Mouse (Mus musculus) forebrain, embryonic 14.5 days (tissue): ENCODE measurements at regions not wholly inside any gene's neighbourhood (a gene's known extent, or its start where the extent isn't known, plus 50 kb on each side); places are given as distances from the start of the nearest gene placed in this dataset.

ENCODE experiments used
- ATAC-seq: fragments of 200-750 bp; cut with Nextera tagmentation; 2 replicates; pipeline ENCODE4 v1.8.0; 2017; ENCODE audit warnings: mild to moderate bottlenecking, moderate library complexity
- DNase-seq: peaks from one replicate; pipeline ENCODE4 v3.0.0-alpha.2; 2015; ENCODE audit warnings: low spot score
- H3K27ac ChIP-seq: fragments of 300-500 bp; sonication (generic); 2 replicates; pipeline ENCODE4 v1.5.1; 2014; ENCODE audit warnings: low read depth, mild to moderate bottlenecking, control low read depth, low read length, moderate library complexity
- H3K27me3 ChIP-seq: fragments of 300-500 bp; sonication (generic); replicated peaks from 2 replicates; pipeline ENCODE4 v1.6.1; 2014; ENCODE audit warnings: low read length, control low read depth, mixed read lengths; ENCODE audit not compliant: control insufficient read depth, insufficient read depth
- H3K36me3 ChIP-seq: fragments of 300-500 bp; sonication (generic); 2 replicates; pipeline ENCODE4 v1.6.1; 2014; ENCODE audit warnings: low read length, control low read depth; ENCODE audit not compliant: control insufficient read depth, insufficient read depth
- H3K4me1 ChIP-seq: fragments of 300-500 bp; sonication (generic); 2 replicates; pipeline ENCODE4 v1.6.1; 2014; ENCODE audit warnings: antibody characterized with exemption, low read length, control low read depth; ENCODE audit not compliant: control insufficient read depth, insufficient read depth
- H3K4me2 ChIP-seq: fragments of 300-500 bp; sonication (generic); 2 replicates; pipeline ENCODE4 v1.6.1; 2014; ENCODE audit warnings: mild to moderate bottlenecking, control low read depth, low read length
- H3K4me3 ChIP-seq: fragments of 300-500 bp; sonication (generic); 2 replicates; pipeline ENCODE4 v1.5.1; 2014; ENCODE audit warnings: low read depth, low read length, control low read depth
- H3K9ac ChIP-seq: fragments of 300-500 bp; sonication (generic); 2 replicates; pipeline ENCODE4 v1.6.1; 2014; ENCODE audit warnings: mild to moderate bottlenecking, low read length, control low read depth, moderate library complexity
- H3K9me3 ChIP-seq: fragments of 300-500 bp; sonication (generic); replicated peaks from 2 replicates; pipeline ENCODE4 v1.6.1; 2016; ENCODE audit warnings: low read length, control low read depth, mixed read lengths; ENCODE audit not compliant: control insufficient read depth
- WGBS: fragments of 180-500 bp; shearing (Covaris S2); extraction: QIAGEN DNeasy Blood & Tissue Kit; methylation state at CpG from one replicate; pipeline ENCODE4 v1.1.7; 2014; 5-methylcytosine and 5-hydroxymethylcytosine counted together

- H3K4me1 ChIP-seq: peaks cover 5% of the 10 kb centered on the region; the same call in 1 of the 2 replicates
- no peak overlapping the region for H3K9ac ChIP-seq
- H3K27ac ChIP-seq: no peak overlapping the region
- H3K27me3 ChIP-seq: no peaks in the 10 kb centered on the region
- 47% methylated on average over 9 of the region's 9 CpGs for WGBS
- H3K4me2 ChIP-seq: no peak overlapping the region
- no peaks in the 10 kb centered on the region for H3K36me3 ChIP-seq
- no peak overlapping the region for H3K4me3 ChIP-seq
- ATAC-seq: no peak
- no peaks in the 10 kb centered on the region for H3K9me3 ChIP-seq
- DNase-seq: no peak
Observed at GRCm38 (mm10) chr3:37860715-37861461, 136.6 kb upstream of the Gm5148 start.

GRCm38 (mm10) chr3:37860034-37860714 lies 135.9 kb upstream of the Gm5148 start:
- peak; percentile 78 for DNase-seq

GRCm38 (mm10) chr3:37858624-37859302 lies 134.5 kb upstream of the Gm5148 start:
- Histone ChIP-seq H3K27me3 (no peaks in the 10 kb centered on the region), H3K36me3 (no peaks in the 10 kb centered on the region), H3K9ac (no peak overlapping the region), H3K4me2 (no peak overlapping the region), H3K4me1 (peaks cover 5% of the 10 kb centered on the region; the same call in 1 of the 2 replicates), H3K9me3 (no peaks in the 10 kb centered on the region), H3K4me3 (no peak overlapping the region), H3K27ac (no peak overlapping the region)
- no peak for ATAC-seq
- no peak for DNase-seq
- WGBS: 86% methylated on average over 6 of the region's 6 CpGs

More at GRCm38 (mm10) chr3:37860034-37860714, 135.9 kb upstream of the Gm5148 start:
- no peak overlapping the region for H3K4me2 ChIP-seq
- peaks cover 5% of the 10 kb centered on the region; the same call in 1 of the 2 replicates for H3K4me1 ChIP-seq
- peak; percentile 85 for ATAC-seq
- H3K27me3 ChIP-seq: no peaks in the 10 kb centered on the region
- no peak overlapping the region for H3K27ac ChIP-seq
- no peak overlapping the region for H3K4me3 ChIP-seq
- no peak overlapping the region for H3K9ac ChIP-seq
- H3K9me3 ChIP-seq: no peaks in the 10 kb centered on the region
- 41% methylated on average over 13 of the region's 13 CpGs for WGBS
- H3K36me3 ChIP-seq: no peaks in the 10 kb centered on the region

- no peak overlapping the region for H3K4me2 ChIP-seq
- no peak overlapping the region for H3K27ac ChIP-seq
- no peaks in the 10 kb centered on the region for H3K27me3 ChIP-seq
- 79% methylated on average over 3 of the region's 3 CpGs for WGBS
- H3K9me3 ChIP-seq: no peaks in the 10 kb centered on the region
- no peaks in the 10 kb centered on the region for H3K4me1 ChIP-seq
- no peak overlapping the region for H3K4me3 ChIP-seq
- no peak for DNase-seq
- no peak overlapping the region for H3K9ac ChIP-seq
- no peak for ATAC-seq
- H3K36me3 ChIP-seq: no peaks in the 10 kb centered on the region
Observed at GRCm38 (mm10) chr3:37846191-37847003, 122.1 kb upstream of the Gm5148 start.

GRCm38 (mm10) chr3:37845313-37846023 lies 121.2 kb upstream of the Gm5148 start:
- Histone ChIP-seq H3K4me1 (no peaks in the 10 kb centered on the region), H3K36me3 (no peaks in the 10 kb centered on the region), H3K27me3 (no peaks in the 10 kb centered on the region), H3K9ac (no peak overlapping the region), H3K4me2 (no peak overlapping the region), H3K4me3 (no peak overlapping the region), H3K27ac (peak overlapping the region; percentile 39; the same call in 1 of the 2 replicates), H3K9me3 (no peaks in the 10 kb centered on the region)
- DNase-seq (peak; percentile 7), ATAC-seq (no peak)
- 74% methylated on average over 11 of the region's 11 CpGs for WGBS

- ATAC-seq (no peak), DNase-seq (no peak)
- Histone ChIP-seq H3K4me2 (no peak overlapping the region), H3K27me3 (no peaks in the 10 kb centered on the region), H3K36me3 (no peaks in the 10 kb centered on the region), H3K27ac (peak overlapping the region; percentile 39; the same call in 1 of the 2 replicates), H3K4me3 (no peak overlapping the region), H3K9ac (no peak overlapping the region), H3K9me3 (no peaks in the 10 kb centered on the region), H3K4me1 (no peaks in the 10 kb centered on the region)
- 88% methylated on average over 8 of the region's 8 CpGs for WGBS
Observed at GRCm38 (mm10) chr3:37844731-37845312, 120.5 kb upstream of the Gm5148 start.

- Histone ChIP-seq H3K27ac (no peak overlapping the region), H3K4me1 (no peaks in the 10 kb centered on the region), H3K4me3 (no peak overlapping the region), H3K27me3 (no peaks in the 10 kb centered on the region), H3K9me3 (no peaks in the 10 kb centered on the region), H3K4me2 (no peak overlapping the region), H3K9ac (no peak overlapping the region), H3K36me3 (no peaks in the 10 kb centered on the region)
- ATAC-seq (no peak), DNase-seq (peak; percentile 17)
- 61% methylated on average over 7 of the region's 7 CpGs for WGBS
Observed at GRCm38 (mm10) chr3:37842289-37842688, 118.0 kb upstream of the Gm5148 start.

GRCm38 (mm10) chr3:37838896-37839295 lies 114.6 kb upstream of the Gm5148 start:
- Histone ChIP-seq H3K4me3 (no peak overlapping the region), H3K9me3 (no peaks in the 10 kb centered on the region), H3K36me3 (no peaks in the 10 kb centered on the region), H3K27me3 (no peaks in the 10 kb centered on the region), H3K4me2 (no peak overlapping the region), H3K27ac (no peak overlapping the region), H3K4me1 (no peaks in the 10 kb centered on the region), H3K9ac (no peak overlapping the region)
- WGBS: 71% methylated on average over 11 of the region's 11 CpGs
- ATAC-seq (no peak), DNase-seq (no peak)
